Mouse (Mus musculus) thymus, postnatal 10 days (tissue): Measurements from ENCODE around the gene Emc7.
"Not testable (repeated sequence)": the region's sequence is repeated elsewhere in the genome, so short reads cannot be mapped to it uniquely, and the experiment has no call there.

Experiments used
- DNase-seq, 2 experiments: peaks; one replicate each; pipeline ENCODE4 v3.0.0; 2021; ENCODE audit warnings: low spot score in 2 of 2

Gene Emc7

DNA sequence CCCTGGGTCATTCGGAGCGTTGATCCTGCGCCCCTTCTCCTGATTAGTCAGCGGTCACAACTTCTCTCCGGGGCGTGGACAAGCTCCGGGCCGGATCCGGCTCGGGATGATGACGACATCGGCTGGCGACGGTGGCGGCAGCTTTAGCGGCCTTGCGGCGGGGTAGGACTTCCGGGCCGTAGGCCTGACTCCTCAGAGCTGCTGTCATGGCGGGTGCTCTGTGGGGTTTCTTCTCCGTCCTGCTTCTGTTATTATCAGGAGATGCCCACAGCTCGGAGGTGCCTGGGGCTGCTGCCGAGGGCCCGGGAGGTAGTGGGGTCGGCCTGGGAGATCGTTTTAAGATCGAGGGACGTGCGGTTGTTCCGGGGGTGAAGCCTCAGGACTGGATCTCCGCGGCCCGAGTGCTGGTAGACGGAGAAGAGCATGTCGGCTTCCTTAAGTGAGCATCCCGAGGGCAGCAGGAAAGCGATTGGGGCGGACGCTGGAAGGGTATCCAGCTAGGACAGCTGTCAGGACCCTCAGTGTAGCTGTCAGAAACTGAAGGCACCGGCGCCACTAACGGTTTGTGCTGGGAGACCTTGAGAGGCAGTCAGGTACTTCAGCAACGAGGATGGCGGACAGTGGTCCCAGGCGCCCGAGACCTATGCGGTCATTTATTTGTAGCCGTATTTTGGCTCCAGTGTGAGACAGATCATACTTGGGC is at the start of gene Emc7:
Gene Emc7, plus strand, starts transcription at position 136 of the 703 bp plus-strand sequence.
- peak; percentile 93 to 96 for DNase-seq

DNA sequence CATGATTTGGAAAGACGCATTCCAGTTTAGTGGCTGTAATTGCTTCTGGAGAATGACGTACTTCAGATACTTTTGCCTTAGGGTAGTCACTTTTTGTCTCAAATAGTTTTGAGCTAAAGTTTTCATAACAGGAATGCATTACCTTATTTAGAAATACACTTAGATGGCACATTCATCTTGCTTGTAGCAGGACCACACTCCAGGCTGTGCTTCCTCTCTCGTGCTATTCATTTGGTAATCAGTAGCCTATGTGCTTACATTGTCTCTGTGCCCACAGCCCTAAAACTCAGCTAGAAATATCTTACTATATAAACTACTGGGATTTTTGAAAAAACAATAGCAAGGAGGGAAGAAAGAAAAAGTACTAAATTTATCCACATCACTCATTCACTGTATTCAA is 47.8 kb upstream of the Emc7 start:
- no peak for DNase-seq

DNA sequence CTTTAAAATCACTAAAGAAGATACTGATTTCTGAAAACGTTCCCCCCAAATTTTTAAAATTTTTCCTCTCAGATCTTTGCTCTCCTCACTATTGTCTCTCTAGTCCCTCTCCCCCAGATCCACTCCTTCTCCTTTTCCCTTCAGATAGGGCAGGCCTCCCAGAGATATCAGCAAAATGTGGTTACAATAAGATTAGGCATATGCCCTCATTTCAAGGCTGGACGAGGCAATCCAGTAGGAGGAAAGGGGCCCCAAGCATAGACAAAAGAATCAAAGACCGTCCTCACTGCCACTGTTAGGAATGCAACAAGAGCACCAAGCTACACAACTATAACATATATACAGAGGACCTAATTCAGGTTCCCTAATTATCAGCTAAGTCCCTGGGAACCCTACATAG is 29.5 kb upstream of the Emc7 start:
- DNase-seq: no peak

DNA sequence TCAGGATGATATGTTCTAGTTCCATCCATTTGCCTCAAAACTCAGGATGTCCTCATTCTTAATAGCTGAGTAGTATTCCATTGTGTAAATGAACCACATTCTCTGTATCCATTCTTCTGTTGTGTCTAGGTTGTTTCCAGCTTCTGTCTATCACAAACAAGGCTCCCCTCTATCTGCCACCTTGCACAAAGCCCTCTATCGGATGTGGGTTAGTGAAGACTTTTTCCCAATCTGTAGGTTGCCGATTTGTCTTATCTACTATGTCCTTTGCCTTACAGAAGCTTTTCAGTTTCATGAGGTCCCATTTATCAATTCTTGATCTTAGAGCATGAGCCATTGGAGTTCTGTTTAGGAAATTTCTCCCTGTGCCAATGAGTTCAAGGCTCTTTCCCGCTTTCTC is 26.3 kb upstream of the Emc7 start:
- DNase-seq: not testable (repeated sequence)

DNA sequence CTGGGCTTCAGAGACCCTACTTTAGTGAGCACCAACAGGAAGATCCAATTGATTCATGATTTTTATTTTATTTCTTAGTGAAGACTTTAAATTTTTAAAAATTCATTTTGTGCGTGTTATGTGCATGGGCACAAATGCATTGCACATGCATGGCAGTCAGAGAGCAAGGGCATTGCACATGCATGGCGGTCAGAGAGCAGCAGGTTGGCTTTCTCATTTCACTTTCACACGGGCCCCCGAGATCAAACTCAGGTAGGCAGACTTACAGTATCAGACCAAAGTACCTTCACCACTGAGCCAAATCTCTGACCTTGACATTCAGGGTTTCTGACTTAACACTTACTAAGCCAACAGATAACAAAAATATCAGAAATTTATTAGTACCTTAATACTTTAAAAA is 25.1 kb upstream of the Emc7 start:
- DNase-seq: no peak

DNA sequence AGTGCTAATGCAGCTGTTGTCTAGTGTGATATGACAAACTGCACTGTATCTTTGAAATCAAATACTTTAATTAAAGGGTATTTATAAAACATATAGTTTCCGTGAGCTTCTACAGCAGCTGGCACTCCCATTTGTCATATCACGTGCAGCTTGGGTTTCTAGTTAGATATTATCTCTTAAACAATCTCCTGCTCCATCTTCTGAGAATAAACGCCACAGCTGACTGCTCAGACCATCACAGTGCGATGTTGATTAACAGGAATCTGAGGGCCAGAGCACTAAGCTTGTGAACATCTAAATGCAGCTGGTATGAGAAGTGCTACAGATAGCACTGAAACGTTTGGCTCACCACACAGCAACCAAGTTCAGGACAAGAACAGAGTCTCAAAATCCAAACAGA is 24.4 kb upstream of the Emc7 start:
- no peak for DNase-seq

DNA sequence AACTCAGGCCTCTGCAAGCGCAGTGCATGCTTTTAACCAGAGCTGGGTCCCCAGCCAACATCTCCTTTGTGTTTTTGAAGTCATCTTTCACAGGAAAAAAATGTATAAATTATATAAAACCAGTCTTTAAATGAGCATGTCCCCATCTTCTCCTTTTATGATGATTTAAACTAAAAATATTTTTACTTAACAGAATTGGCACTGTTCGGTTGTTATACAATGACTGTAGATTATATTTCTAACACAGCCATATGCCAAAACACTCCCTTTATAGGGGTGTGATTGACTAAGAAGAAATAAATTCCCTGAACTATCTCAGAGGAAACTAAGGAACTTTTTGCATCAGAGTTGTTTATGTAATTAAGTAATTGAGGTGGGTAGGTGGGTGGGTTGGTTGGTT is 22.3 kb upstream of the Emc7 start:
- no peak for DNase-seq

DNA sequence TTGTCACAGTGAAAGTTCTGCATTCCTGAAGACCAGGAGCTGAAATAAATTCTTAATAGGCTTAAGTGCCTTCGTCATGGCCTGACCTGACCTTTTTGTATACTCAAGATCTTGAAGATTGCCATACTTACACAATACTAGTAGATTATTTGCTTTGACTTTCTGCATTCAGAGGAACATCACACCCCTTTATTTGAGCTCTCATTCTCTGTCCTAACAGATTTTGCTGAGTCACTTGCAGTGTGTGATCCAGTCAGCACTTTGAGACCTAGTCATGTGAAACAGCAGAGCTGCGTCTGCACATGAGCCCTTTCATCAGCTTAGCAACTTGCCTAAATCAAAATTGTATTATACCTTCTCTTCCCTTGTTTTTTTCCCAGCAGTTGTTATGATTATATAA is 21.4 kb upstream of the Emc7 start:
- no peak for DNase-seq

DNA sequence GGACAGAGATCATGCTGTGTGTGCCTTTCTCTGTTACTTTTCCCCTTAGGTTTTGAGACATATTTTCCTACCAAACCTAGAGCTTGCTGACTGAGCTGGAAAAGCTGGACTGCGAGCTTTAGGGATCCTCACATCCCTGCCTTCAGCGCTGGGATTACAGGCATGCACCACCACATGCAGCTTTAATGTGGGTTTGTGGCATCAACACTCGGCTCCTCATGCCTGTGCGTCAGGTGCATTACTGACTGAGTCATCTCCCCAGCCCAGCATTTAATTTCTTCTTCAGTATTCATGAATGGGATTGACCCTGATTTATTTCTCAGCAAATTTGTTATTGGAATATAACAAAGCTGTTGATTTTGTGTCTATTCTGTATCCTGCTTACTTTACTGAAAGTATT is 18.5 kb upstream of the Emc7 start:
- DNase-seq: no peak

DNA sequence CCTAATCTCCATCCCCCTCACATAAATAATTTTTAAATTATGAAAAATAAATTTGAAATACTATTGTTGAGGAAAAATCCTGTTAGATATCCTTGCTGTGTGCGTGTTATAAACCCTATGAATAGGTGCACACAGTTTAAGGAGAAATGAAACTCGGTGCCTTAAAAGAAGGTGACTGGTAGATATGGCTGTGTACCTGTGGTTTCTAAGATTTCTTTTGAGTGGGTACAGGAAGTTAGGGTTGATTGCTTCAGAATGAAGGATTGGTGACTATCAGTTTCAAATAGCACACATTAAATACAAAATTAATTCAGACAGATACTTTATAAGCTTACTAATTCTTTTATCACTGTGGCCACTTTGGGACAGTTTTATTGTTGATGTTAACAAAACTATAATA is 17.2 kb upstream of the Emc7 start:
- DNase-seq: no peak

DNA sequence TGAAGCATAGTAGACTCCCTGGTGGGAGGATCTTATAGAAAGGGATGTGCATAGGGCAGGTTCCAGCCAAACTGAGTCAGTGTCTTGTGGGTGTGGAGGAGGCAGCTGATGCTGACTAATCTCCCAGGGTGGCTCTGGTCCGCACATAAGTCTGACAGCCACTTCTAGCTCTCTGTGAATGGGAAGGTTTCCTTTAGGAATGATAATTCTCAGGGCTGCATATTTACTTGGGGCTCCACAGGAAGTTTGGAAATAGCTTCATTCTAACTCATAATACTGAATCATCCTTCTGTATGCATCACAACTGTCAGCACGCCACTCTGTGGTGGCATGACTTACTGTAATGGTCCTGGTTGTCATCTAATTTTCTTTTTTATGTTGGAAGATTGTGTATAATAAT is 11.3 kb upstream of the Emc7 start:
- DNase-seq: no peak

DNA sequence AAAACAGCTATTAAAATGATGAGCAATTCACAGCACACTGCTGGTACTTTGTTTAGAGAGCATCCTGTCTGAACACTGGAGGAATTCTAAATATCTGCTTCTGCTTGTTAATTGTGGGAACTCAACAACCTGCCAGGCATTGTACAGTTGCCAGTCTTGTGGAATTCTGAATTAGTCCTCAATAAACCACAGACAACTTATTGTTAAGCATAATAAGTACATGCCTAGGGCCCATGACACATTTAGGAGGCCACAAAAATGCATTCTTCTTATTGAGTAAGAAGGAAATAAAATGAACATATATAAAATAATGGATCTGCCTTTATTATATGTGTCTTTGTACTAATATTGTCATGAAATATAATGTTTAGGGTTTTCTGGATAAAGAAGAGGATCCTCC is 9.3 kb upstream of the Emc7 start:
- DNase-seq: no peak

DNA sequence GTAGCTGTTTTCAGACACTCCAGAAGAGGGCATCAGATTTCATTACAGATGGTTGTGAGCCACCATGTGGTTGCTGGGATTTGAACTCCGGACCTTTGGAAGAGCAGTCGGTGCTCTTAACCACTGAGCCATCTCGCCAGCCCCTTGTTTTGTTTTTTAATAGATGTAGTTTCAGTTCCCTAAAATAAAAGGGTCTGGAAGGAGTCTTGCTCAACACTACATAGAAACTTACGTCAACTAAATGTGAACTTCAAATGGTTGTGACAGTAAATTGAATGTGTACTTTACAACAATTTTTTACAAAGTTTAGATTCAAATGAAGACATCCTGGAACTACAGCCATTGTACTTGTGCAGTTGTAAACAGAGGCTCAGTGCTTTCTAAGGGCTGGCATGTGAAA is 6.8 kb upstream of the Emc7 start:
- not testable (repeated sequence) for DNase-seq

DNA sequence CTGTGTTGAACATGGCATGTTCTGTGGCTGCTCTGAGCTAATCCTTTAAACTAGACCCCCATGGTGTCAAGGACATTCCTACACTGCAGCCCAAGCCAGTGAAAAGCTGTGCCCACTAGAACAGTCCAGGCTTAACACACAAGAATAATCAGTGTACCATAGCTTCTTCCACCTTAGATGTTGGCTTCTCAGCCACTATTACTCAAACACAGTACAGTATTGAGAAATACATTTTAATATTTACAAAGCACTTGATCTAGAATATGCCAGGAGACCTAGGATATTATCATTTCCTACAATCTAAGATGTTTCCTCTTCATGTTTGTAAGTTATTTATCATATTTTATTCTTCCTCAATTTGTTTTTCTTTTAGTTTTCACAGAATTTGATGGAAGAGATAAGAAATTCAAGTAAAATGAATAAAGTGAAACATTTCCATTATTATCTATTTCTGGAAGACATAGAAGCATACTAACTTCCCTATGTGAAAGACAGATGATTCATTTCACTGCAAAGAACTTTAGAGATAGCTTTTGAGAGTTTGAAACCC is 6.2 kb upstream of the Emc7 start:
- no peak for DNase-seq

DNA sequence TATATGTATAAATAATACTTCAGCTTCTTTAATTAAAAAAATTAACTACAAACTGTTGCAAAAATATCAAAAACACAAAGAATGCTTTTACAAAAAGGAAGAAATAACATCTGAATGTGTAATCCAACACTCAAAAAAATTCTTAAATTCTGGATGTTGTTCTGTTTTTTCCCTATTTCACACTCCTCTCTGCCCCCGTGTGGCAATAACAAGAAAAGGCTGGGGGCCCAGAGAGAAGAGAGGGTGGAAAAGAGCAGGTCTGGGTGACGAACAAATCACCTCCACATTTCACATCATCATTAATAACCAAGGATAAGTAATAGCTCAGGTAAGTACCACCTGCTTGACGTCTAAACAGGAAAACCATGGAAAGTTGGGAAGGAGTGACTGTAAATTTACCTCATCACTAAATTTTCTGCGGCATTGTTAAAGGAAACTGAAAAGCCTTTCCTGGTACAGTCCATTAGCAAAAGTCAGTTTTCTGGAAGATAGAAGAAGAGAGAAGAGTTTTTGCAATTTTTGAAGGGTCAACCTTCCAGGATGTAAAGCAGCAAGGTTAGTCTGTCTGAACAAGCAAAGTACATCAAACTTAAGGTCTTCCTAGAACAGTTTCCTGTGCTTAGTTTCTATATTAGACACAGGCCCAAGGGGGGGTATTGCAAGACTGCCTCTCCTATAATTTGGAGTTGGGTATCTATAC is 5.0 kb upstream of the Emc7 start:
- peak in 1 of 2 experiments; percentile 20 for DNase-seq

DNA sequence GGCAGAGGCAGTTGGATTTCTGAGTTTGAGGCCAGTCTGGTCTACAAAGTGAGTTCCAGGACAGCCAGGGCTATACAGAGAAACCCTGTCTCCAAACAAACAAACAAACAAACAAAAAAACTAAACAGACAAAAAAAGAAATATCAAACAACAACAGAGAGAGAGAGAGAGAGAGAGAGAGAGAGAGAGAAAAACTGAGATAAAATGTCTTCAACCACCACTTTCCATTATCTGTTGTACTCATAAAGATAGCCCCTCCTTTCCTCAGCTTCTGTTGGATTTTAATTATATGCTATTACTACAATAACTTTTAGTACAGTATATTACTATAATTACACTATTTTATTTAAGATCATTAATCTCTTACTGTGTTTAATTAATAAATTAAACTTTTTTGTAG is 2.3 kb upstream of the Emc7 start:
- not testable (repeated sequence) for DNase-seq

DNA sequence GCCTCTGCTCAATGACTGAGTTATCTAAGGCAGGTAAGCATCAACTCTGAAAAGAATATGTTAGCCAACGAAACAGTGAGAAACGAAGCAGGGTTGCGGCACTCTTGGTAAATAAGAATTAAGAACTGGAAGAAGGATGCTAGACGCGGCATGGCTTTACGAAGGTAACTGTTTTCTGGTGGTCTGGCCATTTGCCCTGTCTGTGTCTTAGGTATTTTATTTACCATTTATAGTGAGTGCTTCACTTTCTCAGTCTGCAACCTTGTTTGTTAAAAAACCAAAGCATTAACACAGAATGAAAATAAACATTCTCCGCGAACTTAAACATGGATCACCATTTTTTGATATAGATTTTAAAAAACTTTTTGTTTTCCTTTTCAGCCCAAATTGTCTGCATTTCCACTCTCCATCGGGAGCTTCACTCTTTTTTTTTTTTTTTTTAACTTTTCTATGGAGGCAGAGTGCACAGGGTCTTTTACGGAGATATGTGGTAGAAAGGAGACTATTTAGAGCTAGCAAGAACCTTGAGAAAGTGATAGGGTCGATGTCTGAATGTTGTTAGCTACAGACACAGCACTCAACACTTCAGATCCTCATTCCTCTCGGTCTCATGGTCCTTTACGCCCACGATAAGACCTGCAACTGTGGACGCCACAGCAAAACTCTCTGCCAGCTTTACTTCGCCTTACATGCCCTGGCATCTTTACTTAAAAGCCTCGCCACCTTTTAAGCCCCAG is 504 bp upstream of the Emc7 start:
- DNase-seq: no peak

DNA sequence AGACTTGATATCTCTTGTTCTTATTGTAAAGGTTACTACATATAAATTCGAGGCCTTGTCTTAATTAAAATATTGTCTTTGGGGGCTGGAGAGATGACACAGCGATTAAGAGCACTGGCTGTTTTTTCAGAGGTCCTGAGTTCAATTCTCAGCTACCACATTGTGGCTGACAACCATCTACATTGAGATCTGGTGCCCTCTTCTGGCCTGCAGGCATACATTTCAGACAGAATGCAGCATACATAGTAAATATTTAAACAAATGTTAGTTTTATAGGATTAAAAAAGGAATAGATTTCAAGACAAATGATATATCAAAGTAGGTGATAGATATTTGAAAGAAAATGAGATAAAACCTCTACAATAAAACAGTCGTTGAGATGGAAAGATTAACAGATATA is 5.8 kb downstream of the Emc7 start:
- no peak for DNase-seq

DNA sequence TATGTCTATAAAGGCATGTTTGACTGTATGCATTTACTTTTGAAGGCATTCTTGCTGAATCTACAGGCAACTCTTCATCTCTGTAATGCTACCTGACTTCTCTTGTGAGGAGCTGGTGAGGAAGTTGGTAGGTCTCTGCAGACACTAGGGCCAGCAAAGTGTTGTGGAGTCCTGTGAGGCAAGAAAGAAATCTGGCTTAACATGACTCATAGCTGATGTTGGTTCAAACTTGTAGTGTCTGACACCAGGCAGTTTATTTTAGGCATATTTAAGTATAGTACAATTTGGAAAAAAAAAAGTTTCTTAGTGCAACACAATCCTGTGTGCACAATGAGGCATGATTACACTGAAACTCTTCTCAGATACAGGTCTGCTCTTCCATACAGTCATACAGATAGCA is 14.7 kb downstream of the Emc7 start:
- DNase-seq: no peak

DNA sequence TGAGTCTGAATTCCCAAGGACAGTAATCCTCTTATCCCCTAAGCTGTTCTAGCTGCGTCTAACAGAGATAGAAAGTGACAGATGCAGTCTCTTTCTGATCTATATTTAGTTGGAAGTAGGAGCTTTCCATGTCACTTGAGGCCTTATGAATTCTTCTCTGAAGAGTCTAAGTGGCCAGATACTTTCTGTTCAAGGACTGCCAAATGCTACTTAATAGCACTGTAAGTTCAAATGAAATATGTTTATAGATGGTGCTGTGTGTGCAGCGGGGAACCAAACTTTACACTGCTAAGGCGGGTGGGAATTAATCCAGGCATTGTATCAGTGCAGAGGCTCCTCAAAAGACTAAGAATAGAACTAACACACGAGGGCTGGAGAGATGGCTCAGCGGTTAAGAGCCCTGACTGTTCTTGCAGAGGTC is 16.2 kb downstream of the Emc7 start:
- DNase-seq: no peak

DNA sequence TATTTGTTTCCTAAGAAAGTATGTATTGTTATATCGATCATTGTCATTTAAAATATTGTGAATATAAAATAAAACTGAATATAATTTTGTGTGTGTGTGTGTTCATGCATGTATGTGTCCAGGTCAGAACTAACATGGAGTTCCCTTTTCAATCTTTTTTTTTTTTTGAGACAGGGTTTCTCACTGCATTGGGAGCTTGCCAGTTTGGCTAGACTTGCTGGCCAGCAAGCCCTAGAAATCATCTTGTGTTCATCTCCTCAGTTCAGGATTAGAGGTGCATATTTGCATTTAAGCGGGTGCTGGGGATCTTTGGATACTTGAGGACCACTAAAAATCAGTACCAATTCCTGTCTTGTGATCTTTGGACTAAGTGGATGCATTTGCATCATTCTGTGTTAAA is 17.3 kb downstream of the Emc7 start:
- no peak for DNase-seq

DNA sequence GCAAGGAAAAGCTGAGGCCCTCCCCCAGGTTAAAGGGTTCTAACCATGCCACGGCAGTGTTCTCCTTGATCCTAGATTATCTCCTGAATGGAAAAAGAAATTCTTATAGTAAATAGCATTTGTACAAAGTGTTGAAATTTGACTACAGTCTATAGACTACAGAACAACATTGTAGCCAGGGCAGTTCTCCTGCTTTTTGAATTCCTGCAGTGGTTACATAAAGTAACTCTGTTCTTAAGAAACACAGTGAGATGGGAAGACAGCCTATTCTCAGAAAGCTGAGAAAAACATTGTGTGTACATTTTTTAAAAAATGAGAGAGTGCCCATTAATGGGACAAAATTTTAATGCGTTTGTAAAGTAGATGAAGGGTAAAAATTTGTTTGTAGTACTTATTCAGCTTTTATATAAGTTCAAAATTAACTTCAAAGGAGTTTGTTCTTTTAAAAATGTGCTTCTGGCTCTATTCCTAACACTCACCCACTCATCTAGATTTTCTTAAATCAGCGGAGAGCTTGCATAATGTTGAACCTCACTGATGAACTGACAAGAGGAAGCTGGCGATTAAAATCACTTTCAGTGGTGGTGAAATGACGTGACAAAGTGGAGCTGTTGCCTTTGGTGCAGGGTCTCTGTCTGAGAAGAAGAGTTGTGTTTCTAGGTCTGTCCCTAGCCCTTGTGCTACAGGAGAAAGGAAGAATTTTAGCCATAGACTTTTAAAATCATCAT is 20.4 kb downstream of the Emc7 start:
- DNase-seq: no peak
